In genomic region chr5:146848936-146849582, GRCm38 (mm10) we compare ENCODE assay signal across 20 mouse cellular contexts. TPM values are rescaled to one million over a fixed set of nuclear protein-coding genes. Genes with fewer than 3 reads are reported as not detected.
"Had no signal": no experiment of that assay in that cellular context is flagged by ENCODE, and none has a peak within 500 bp of the region (broad histone marks: within the 10 kb centered on the region; RNA-seq: fewer than 3 reads in every experiment).

No protein-coding gene starts in this region.

- H3K4me2 ChIP-seq: intestine, embryonic 15.5 days; limb, embryonic 13.5 days; liver, embryonic 13.5 days; midbrain, embryonic 12.5 days; midbrain, embryonic 15.5 days; neural tube, embryonic 12.5 days; neural tube, embryonic 15.5 days; stomach, embryonic 15.5 days had no signal

- H3K9ac ChIP-seq: intestine, embryonic 15.5 days; limb, embryonic 13.5 days; liver, embryonic 13.5 days; midbrain, embryonic 12.5 days; midbrain, embryonic 15.5 days; neural tube, embryonic 12.5 days; neural tube, embryonic 15.5 days; stomach, embryonic 15.5 days had no signal

- H3K4me3 ChIP-seq: intestine, embryonic 15.5 days; limb, embryonic 10.5 days; limb, embryonic 13.5 days; liver, embryonic 13.5 days; midbrain, embryonic 12.5 days; midbrain, embryonic 15.5 days; neural tube, embryonic 12.5 days; neural tube, embryonic 15.5 days; stomach, embryonic 15.5 days had no signal

- H3K27ac ChIP-seq: intestine, embryonic 15.5 days; limb, embryonic 10.5 days; limb, embryonic 13.5 days; liver, embryonic 13.5 days; midbrain, embryonic 12.5 days; midbrain, embryonic 15.5 days; neural tube, embryonic 12.5 days; neural tube, embryonic 15.5 days; stomach, embryonic 15.5 days had no signal

- H3K27me3 ChIP-seq: intestine, embryonic 15.5 days; limb, embryonic 13.5 days; midbrain, embryonic 12.5 days; midbrain, embryonic 15.5 days; neural tube, embryonic 12.5 days; neural tube, embryonic 15.5 days; stomach, embryonic 15.5 days had no signal

- H3K9me3 ChIP-seq: intestine, embryonic 15.5 days; limb, embryonic 10.5 days; limb, embryonic 13.5 days; liver, embryonic 13.5 days; midbrain, embryonic 12.5 days; midbrain, embryonic 15.5 days; neural tube, embryonic 12.5 days; neural tube, embryonic 15.5 days; stomach, embryonic 15.5 days had no signal

- DNase-seq: kidney, adult 11 months; kidney, adult 9 months; kidney, postnatal 14 days; kidney, postnatal 4 days; liver; liver, embryonic 13.5 days; right cerebral cortex, postnatal 25 days; spleen, adult 18-20 months; thymus, adult 2 months; thymus, postnatal 14 days; thymus, postnatal 4 days had no signal

- H3K36me3 ChIP-seq: intestine, embryonic 15.5 days; limb, embryonic 13.5 days; liver, embryonic 13.5 days; midbrain, embryonic 12.5 days; midbrain, embryonic 15.5 days; neural tube, embryonic 12.5 days; neural tube, embryonic 15.5 days; stomach, embryonic 15.5 days had no signal

- ATAC-seq: intestine, embryonic 15.5 days; midbrain, embryonic 15.5 days had no signal

RNA-seq across cellular contexts. Expression of gene Rasl11a, which starts 4.2 kb away (rescaled TPM):
- total RNA-seq: megakaryocyte, adult 5-6 weeks had no signal
